Comparison of ENCODE assay signal across 8 mouse cellular contexts in the genomic region with DNA sequence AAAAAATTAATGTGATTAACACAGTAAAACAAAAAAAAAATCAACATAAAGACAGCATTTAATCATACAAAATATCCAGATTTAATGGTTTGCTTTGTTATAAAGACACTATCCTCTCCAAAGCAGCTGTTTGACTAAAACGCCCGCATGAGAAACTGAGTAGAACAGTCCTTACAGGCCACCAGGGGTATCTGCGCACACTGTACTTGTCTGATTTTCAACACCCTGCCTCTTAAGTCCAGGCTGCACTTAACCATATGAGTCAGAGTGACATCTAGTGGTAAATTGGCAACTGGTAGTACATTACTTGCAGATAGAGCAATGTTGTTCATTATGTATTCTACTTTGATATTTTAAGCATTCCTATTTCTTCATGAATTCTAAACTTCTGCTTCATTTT.
DNase-seq lines count a peak whose midpoint lies in the region; ATAC-seq and TF ChIP-seq lines count a peak whose summit lies in the region.

No protein-coding gene starts in this region.

- no peaks in the 10 kb centered on the region for H3K27me3 ChIP-seq in MEL (ENCODE audit: control insufficient read depth in 1 of 2, insufficient read depth in 2 of 2, low read length in 2 of 2)
- no peaks in the 10 kb centered on the region for H3K27me3 ChIP-seq in hindbrain, embryonic 11.5 days (ENCODE audit: control insufficient read depth, insufficient read depth, low read length)
- H3K27me3 ChIP-seq in liver, embryonic 11.5 days (replicated peaks; ENCODE audit: control insufficient read depth, insufficient read depth, low read length), result no peaks in the 10 kb centered on the region
- H3K27me3 ChIP-seq in neural tube, embryonic 13.5 days, result no peaks in the 10 kb centered on the region

- no peak overlapping the region for H3K4me3 ChIP-seq in MEL (ENCODE audit: control insufficient read depth in 1 of 2, insufficient read depth in 1 of 2, low read depth in 2 of 2, low read length in 2 of 2)
- H3K4me3 ChIP-seq in hindbrain, embryonic 11.5 days (ENCODE audit: low read depth, low read length), result no peak overlapping the region
- H3K4me3 ChIP-seq in liver, embryonic 11.5 days (ENCODE audit: low read depth, low read length), result no peak overlapping the region
- H3K4me3 ChIP-seq in neural tube, embryonic 13.5 days, result no peak overlapping the region

- TF ChIP-seq RAD21 in MEL (IDR thresholded peaks at IDR 0.05; ENCODE audit: low read depth, low read length), result peak; percentile 87

- 29% methylated on average over 3 of the region's 3 CpGs for WGBS in hindbrain, embryonic 11.5 days
- 45% methylated on average over 3 of the region's 3 CpGs for WGBS in liver, embryonic 11.5 days
- 14% methylated on average over 3 of the region's 3 CpGs for WGBS in neural tube, embryonic 13.5 days

- peak; percentile 35 to 96 (median 66); a peak in 5 of 6 replicates for TF ChIP-seq CTCF in MEL (IDR thresholded peaks at IDR 0.05 in 2 of 3, conservative IDR thresholded peaks at IDR 0.05 in 1 of 3; ENCODE audit: control insufficient read depth in 1 of 3, insufficient read depth in 1 of 3, low read depth in 2 of 3, low read length in 3 of 3, poor library complexity in 1 of 3, severe bottlenecking in 1 of 3)

- peak; percentile 37 for DNase-seq in layer of hippocampus, adult 11-12 months (ENCODE audit: low spot score)
- DNase-seq in layer of hippocampus, postnatal 25 days (ENCODE audit: extremely low spot score in 1 of 2, low spot score in 1 of 2), result no peak
- peak; percentile 92 for DNase-seq in MEL (ENCODE audit: low read depth, low spot score)
- DNase-seq in cerebellum, postnatal 25 days, result peak; percentile 25 to 46
- peak; percentile 66 for DNase-seq in hindbrain, embryonic 11.5 days (ENCODE audit: low spot score)
- no peak for DNase-seq in liver, embryonic 11.5 days (ENCODE audit: low spot score)
- DNase-seq in urinary bladder, postnatal 36 days (ENCODE audit: low spot score in 2 of 2), result no peak

- no peaks in the 10 kb centered on the region for H3K79me2 ChIP-seq in MEL (ENCODE audit: control insufficient read depth, insufficient read depth, low read length, poor library complexity)

- no peak overlapping the region for H3K27ac ChIP-seq in MEL (ENCODE audit: control insufficient read depth, low read depth, low read length)
- no peak overlapping the region for H3K27ac ChIP-seq in hindbrain, embryonic 11.5 days (ENCODE audit: low read depth, low read length)
- no peak overlapping the region for H3K27ac ChIP-seq in liver, embryonic 11.5 days (ENCODE audit: low read depth, low read length)
- H3K27ac ChIP-seq in neural tube, embryonic 13.5 days (replicated peaks), result no peak overlapping the region

- TF ChIP-seq POLR2A in MEL (IDR thresholded peaks at IDR 0.05; ENCODE audit: control insufficient read depth in 1 of 2, insufficient read depth in 1 of 2, low read depth in 1 of 2, low read length in 2 of 2, poor library complexity in 1 of 2), result no peak

- H3K4me2 ChIP-seq in hindbrain, embryonic 11.5 days (replicated peaks; ENCODE audit: low read depth, low read length), result no peak overlapping the region
- no peak overlapping the region for H3K4me2 ChIP-seq in liver, embryonic 11.5 days
- H3K4me2 ChIP-seq in neural tube, embryonic 13.5 days, result no peak overlapping the region

- H3K9me3 ChIP-seq in MEL (replicated peaks; ENCODE audit: insufficient read depth, low read length), result no peaks in the 10 kb centered on the region
- H3K9me3 ChIP-seq in hindbrain, embryonic 11.5 days (ENCODE audit: control insufficient read depth, low read length), result no peaks in the 10 kb centered on the region
- H3K9me3 ChIP-seq in liver, embryonic 11.5 days (ENCODE audit: control insufficient read depth, low read length), result no peaks in the 10 kb centered on the region
- H3K9me3 ChIP-seq in neural tube, embryonic 13.5 days, result no peaks in the 10 kb centered on the region

- ATAC-seq in hindbrain, embryonic 11.5 days (ENCODE audit: low FRiP score), result peak; percentile 88
- ATAC-seq in liver, embryonic 11.5 days (replicated peaks; ENCODE audit: low FRiP score), result peak; percentile 77; the same call in 1 of the 2 replicates
- peak; percentile 84; the same call in 1 of the 2 replicates for ATAC-seq in neural tube, embryonic 13.5 days (ENCODE audit: low read depth)

- no peak overlapping the region for H3K9ac ChIP-seq in MEL (ENCODE audit: control insufficient read depth, low read depth, low read length, poor library complexity, severe bottlenecking)
- no peak overlapping the region for H3K9ac ChIP-seq in hindbrain, embryonic 11.5 days (ENCODE audit: low read depth, low read length)
- H3K9ac ChIP-seq in liver, embryonic 11.5 days (ENCODE audit: low read depth, low read length), result no peak overlapping the region
- no peak overlapping the region for H3K9ac ChIP-seq in neural tube, embryonic 13.5 days

- TF ChIP-seq EP300 in MEL (IDR thresholded peaks at IDR 0.05; ENCODE audit: low read depth in 1 of 2, low read length in 2 of 2), result no peak

- no peaks in the 10 kb centered on the region for H3K36me3 ChIP-seq in MEL (ENCODE audit: control insufficient read depth in 1 of 2, insufficient read depth in 2 of 2, low read length in 2 of 2)
- H3K36me3 ChIP-seq in hindbrain, embryonic 11.5 days (ENCODE audit: control insufficient read depth, insufficient read depth, low read length), result no peaks in the 10 kb centered on the region
- H3K36me3 ChIP-seq in liver, embryonic 11.5 days (ENCODE audit: control insufficient read depth, insufficient read depth, low read length), result no peaks in the 10 kb centered on the region
- H3K36me3 ChIP-seq in neural tube, embryonic 13.5 days, result no peaks in the 10 kb centered on the region

- H3K4me1 ChIP-seq in MEL (ENCODE audit: control insufficient read depth in 1 of 2, insufficient read depth in 2 of 2, low read length in 2 of 2), result no peaks in the 10 kb centered on the region
- no peaks in the 10 kb centered on the region for H3K4me1 ChIP-seq in hindbrain, embryonic 11.5 days (replicated peaks; ENCODE audit: control insufficient read depth, insufficient read depth, low read length)
- H3K4me1 ChIP-seq in liver, embryonic 11.5 days (replicated peaks; ENCODE audit: control insufficient read depth, insufficient read depth, low read length), result no peaks in the 10 kb centered on the region
- H3K4me1 ChIP-seq in neural tube, embryonic 13.5 days (replicated peaks), result 0 out of 2 replicates have a peak, but pooled peaks cover 7% of the 10 kb centered on the region

TF ChIP-seq in MEL, 35 proteins besides CTCF, POLR2A, EP300 and RAD21:
- TF ChIP-seq SMC3 (IDR thresholded peaks at IDR 0.05; ENCODE audit: low read depth, low read length) (peak; percentile 97), GATA1 (IDR thresholded peaks at IDR 0.05; ENCODE audit: low read depth, low read length) (0 out of 2 replicates have a peak, but pooled peaks have one; percentile 14), ZC3H11A (IDR thresholded peaks at IDR 0.05; ENCODE audit: low read depth, low read length) (peak; percentile 83), TCF12 (IDR thresholded peaks at IDR 0.05; ENCODE audit: low read depth, low read length) (no peak)

Comparison
In these comparisons a context has a peak if more than half of its experiments do, and no peak if none do; other contexts are left out.
1. DNase-seq: peak in layer of hippocampus, adult 11-12 months (single experiment), MEL (single experiment), cerebellum, postnatal 25 days (2 of 2) and hindbrain, embryonic 11.5 days (single experiment); none in layer of hippocampus, postnatal 25 days (0 of 2), liver, embryonic 11.5 days (single experiment) and urinary bladder, postnatal 36 days (0 of 2).
2. Peak in every context shown above with its lines, with median percentiles within 50 percentile points of each other: ATAC-seq.